Mouse (Mus musculus) erythroblast, embryonic 14.5 days (primary cell): ENCODE measurements around the gene Rad50.

ENCODE experiments used
- GATA1 ChIP-seq: IDR thresholded peaks from 2 replicates; pipeline ENCODE4 v1.6.1; 2012; ENCODE audit warnings: low read length, inconsistent platforms, mixed read lengths
- TAL1 ChIP-seq: IDR thresholded peaks from 3 replicates; pipeline ENCODE4 v1.6.1; 2012; ENCODE audit warnings: low read length, inconsistent platforms, mixed read lengths

- no peak for TF ChIP-seq GATA1
- no peak for TF ChIP-seq TAL1
Measured at GRCm38 (mm10) chr11:53736771-53737572, 29.9 kb upstream of the Rad50 start.
